Mouse (Mus musculus): ENCODE measurements at regions not wholly inside any gene's neighbourhood (a gene's known extent, or its start where the extent isn't known, plus 50 kb on each side); places are given as distances from the start of the nearest gene placed in this dataset.
A peak's percentile ranks its signal among the peaks of the same experiment; 100 is the strongest.

DNA sequence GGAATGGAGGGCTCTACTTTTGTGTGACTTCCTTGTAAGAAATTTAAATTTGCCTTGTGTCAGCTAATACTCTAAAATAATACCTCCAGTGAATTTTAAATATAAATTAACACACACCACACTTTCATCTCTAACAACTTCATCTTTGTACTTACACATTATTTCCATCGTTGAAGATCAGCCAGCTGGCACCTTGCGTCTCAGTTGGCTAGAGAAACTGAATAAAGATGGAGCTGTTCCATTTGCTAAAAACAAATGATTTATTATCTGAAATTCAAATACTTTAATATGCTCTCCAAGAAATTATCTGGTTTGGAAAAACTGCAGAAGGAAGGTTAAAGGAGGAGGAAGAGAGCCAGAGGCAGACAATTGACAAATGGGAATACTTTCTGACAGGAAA, 122.0 kb upstream of the Gm11096 start:
- DNase-seq (ENCODE audit: inconsistent age in 2 of 2, low spot score in 1 of 2): no peak

DNA sequence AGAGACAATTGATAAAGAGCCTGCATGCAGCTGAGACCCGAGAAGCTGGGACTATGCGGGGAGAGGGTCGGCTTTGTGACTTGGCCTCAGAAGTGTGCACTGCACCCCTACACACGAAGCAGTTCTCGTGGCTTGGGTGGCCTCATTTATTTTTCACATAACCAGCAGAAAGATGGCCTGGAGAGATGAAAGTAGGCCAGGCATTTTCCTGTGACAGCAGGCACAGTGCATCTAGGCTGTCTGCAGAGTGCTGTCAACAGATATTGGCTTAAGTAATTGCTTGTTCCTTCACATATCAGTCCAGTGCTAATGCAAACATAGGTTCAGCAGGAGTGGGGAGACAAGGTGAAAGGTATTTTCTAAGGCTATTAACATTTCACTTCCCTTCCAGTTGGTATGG, 124.9 kb upstream of the Gm11096 start:
- DNase-seq (ENCODE audit: inconsistent age in 2 of 2, low spot score in 1 of 2): no peak

DNA sequence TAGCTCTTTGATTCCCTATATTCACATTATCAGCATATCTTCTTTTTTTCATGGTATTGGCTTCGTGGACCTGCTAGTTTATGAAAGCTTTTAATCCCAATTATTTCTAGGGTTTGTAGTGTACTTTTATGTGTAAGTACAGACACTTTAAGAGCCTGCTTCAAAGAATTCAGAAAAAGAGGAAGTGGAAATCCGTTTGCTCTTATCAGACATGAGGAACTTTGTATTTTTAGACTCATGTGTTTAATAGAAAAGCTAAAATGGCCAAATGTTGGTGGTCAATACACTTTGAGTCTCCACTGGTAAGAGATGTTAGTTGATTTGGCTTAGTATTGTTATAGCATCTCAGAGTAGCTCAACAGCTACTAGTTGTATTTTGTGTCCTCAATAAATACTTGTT, 135.7 kb upstream of the Gm11096 start:
- DNase-seq (ENCODE audit: inconsistent age in 2 of 2, low spot score in 1 of 2): no peak

GRCm38 (mm10) chr17:81304574-81304973, 137.0 kb upstream of the Gm11096 start:
- DNase-seq (ENCODE audit: inconsistent age in 2 of 2, low spot score in 1 of 2): no peak

GRCm38 (mm10) chr17:81302490-81302889, 139.1 kb upstream of the Gm11096 start:
- DNase-seq (ENCODE audit: inconsistent age in 2 of 2, low spot score in 1 of 2): no peak

- no peak for DNase-seq (ENCODE audit: inconsistent age in 2 of 2, low spot score in 1 of 2)
Observed at GRCm38 (mm10) chr17:81291829-81292228, 149.7 kb upstream of the Gm11096 start.

GRCm38 (mm10) chr17:81282543-81282942, 159.0 kb upstream of the Gm11096 start:
- no peak for DNase-seq (ENCODE audit: inconsistent age in 2 of 2, low spot score in 1 of 2)

DNA sequence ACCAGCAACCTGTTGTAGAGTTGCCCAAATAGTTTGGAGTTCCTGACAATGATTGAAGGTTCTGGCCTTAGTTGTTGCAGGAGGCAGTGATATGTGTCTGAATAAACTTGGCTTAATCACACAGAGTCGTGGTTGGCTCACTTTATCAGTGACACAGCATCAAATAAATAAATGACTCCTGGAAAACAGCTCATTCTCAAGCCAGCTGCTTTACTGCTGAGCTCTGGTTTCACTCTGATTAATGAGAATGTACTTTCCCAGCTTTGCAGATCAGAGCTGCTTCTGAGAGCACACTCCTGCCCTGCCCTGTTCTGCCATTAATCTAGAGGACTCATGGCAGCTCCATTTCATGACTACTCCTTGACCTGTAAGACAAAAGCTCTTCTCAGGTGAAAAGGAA, 171.3 kb upstream of the Gm11096 start:
- DNase-seq (ENCODE audit: inconsistent age in 2 of 2, low spot score in 1 of 2): peak; percentile 10 to 71

GRCm38 (mm10) chr17:81261957-81262356, 179.6 kb upstream of the Gm11096 start:
- DNase-seq (ENCODE audit: inconsistent age in 2 of 2, low spot score in 1 of 2): no peak

GRCm38 (mm10) chr17:81260036-81260435, 181.5 kb upstream of the Gm11096 start:
- no peak for DNase-seq (ENCODE audit: inconsistent age in 2 of 2, low spot score in 1 of 2)

GRCm38 (mm10) chr17:81256106-81256505, 185.5 kb upstream of the Gm11096 start:
- DNase-seq (ENCODE audit: inconsistent age in 2 of 2, low spot score in 1 of 2): no peak

DNA sequence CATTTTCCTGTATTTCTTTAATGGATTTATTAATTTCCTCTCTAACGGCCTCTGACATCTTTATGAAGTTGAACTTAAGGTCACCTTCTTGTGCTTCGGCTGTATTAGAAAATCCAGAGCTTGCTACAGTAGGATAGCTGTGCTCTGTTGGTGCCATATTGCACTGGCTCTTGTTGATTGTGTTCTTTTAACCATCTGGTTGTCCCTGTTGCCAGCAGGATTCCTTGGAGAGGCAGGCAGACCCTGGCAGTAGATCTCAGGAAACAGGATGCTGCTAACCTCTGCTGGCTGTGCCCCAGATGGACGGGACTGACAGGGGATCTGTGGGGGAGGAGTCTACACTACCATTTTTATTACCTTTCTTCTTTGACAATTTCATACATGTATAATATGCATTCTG, 185.9 kb upstream of the Thumpd2 start:
- no peak for DNase-seq (ENCODE audit: inconsistent age in 2 of 2, low spot score in 1 of 2)

- no peak for DNase-seq (ENCODE audit: inconsistent age in 2 of 2, low spot score in 1 of 2)
Observed at GRCm38 (mm10) chr17:81246156-81246555, 181.3 kb upstream of the Thumpd2 start.

GRCm38 (mm10) chr17:81231771-81232170, 166.9 kb upstream of the Thumpd2 start:
- peak in 1 of 2 experiments; percentile 18 for DNase-seq (ENCODE audit: inconsistent age in 2 of 2, low spot score in 1 of 2)

DNA sequence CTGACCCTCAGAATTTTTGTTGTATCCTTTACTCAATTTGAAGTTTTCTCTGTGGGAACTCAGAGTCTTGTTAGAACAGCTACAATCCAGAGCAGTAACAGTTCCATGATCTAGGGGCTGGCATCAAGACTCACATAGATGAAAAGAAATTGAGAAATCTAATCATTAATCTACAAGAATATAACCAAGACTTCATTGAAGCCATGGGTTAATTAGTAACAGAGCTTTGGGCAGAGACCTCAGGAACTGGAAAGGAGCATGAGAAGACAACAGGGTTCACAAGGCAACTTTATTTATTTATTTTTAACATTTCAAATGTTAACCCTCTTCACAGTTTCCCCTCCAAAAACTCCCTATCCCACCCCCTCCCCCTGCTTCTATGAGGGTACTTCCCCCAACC, 160.4 kb upstream of the Thumpd2 start:
- DNase-seq (ENCODE audit: inconsistent age in 2 of 2, low spot score in 1 of 2): no peak

DNA sequence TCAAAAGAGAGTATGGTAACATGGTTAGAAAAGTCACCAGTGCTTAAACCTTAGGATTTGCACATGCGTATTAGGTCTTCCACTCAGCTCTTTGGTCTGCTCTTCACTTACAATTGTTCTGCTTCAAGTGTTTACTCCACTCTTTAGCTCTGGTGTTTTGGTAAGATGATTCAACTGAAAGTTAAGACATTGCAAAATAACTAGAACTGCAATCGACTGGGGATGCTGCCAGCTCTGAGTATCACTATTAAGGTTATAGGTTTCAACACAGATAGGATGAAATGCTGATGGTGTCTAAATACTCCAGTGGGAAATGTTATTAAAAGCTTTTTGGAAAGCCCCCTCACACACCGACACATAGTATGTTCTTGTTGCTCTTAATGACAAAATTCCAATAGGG, 156.6 kb upstream of the Thumpd2 start:
- peak in 1 of 2 experiments; percentile 87 for DNase-seq (ENCODE audit: inconsistent age in 2 of 2, low spot score in 1 of 2)

- no peak for DNase-seq (ENCODE audit: inconsistent age in 2 of 2, low spot score in 1 of 2)
Observed at GRCm38 (mm10) chr17:81214844-81215243, 150.0 kb upstream of the Thumpd2 start.

DNA sequence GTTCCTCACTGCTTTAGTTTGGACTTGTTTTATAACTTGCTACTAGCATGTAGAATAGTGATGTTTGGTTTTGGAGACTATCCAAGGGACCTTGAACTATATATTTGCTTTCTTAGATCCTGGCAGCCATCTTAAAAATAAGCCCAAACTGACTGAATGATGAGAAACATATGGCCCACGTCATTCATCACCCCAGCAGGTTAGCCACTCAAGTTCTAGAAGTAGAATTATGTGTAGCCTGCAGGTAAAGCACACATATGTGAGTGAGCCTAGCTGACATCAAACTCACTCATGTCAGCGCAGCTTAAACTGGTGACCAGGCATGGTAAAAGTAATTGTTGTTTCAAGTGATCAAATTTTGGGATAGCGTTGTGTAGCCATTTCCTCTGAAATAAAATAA, 147.2 kb upstream of the Thumpd2 start:
- DNase-seq (ENCODE audit: inconsistent age in 2 of 2, low spot score in 1 of 2): no peak

GRCm38 (mm10) chr17:81210389-81210788, 145.5 kb upstream of the Thumpd2 start:
- no peak for DNase-seq (ENCODE audit: inconsistent age in 2 of 2, low spot score in 1 of 2)

DNA sequence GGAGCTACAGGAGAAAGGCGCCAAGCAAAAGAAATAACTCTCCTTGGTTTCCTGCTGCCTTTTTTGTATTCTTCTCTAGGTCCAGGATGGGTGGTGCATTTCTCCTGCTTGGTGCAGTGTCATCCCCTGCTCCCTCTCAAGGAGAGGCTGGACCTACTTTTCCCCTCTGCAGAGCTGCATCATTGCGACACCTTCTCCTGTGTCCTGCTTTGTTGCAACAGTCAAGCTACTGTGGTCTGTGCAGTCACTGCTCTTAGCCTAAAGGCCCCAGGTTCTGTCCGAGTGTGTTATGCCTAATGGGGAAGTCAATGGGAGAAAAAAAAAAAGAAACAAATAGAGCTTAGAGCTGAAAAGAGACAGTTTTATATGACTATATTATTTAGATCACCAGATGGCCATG, 144.4 kb upstream of the Thumpd2 start:
- DNase-seq (ENCODE audit: inconsistent age in 2 of 2, low spot score in 1 of 2): no peak

GRCm38 (mm10) chr17:81201052-81201451, 136.2 kb upstream of the Thumpd2 start:
- no peak for DNase-seq (ENCODE audit: inconsistent age in 2 of 2, low spot score in 1 of 2)

DNA sequence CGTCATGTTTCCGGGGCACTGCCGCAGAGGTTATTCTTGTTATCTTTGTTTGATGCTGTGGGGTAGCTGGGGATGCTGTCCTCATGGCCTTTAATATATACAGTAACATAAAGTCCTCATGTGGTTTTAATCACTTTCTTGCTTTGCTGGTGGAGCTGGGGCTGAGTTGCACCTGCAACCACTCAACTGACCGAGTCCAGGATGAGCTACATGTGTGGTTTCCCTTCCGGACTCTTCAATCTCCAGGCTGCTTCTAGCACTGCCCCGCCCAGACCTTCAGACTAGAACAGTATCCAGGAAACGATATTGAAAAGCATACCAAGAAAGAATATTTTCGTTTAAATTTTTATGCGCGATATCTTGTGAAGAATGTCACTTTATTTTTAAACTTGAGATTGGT, 129.1 kb upstream of the Thumpd2 start:
- no peak for DNase-seq (ENCODE audit: inconsistent age in 2 of 2, low spot score in 1 of 2)

DNA sequence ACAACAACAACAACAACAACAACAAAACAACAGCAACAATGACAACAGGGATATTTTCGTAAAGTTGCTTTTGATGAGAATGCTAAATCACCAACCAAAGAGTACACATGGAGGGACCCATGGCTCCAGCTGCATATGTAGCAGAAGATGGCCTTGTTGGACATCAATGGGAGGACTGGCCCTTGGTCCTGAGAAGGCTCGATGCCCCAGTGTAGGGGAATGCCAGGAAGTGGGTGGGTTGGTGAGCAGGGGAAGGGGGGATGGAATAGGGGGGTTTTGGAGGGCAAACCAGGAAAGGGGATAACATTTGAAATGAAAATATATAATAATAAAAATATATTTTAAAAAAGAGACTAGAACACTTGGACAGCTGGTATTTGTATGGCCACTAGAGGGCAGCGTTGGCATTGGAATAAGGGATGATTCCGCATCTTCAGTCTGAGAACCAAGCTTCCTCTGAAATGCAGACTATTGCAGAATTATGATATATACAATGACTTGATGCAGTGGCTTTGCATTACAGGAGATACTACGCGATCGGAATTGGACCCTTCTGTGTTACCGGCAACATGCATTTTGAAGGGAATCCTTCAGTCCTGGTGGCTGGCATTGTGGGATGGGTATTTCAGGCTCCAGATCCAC, 128.5 kb upstream of the Thumpd2 start:
- peak; percentile 34 to 81 for DNase-seq (ENCODE audit: inconsistent age in 2 of 2, low spot score in 1 of 2)
